Mouse (Mus musculus) bone marrow macrophage, adult 2 months (primary cell): ENCODE results near the gene Cadps.

Source experiments
- CTCF ChIP-seq: IDR thresholded peaks from 2 replicates; pipeline ENCODE4 v1.5.1; 2012; ENCODE audit warnings: low read depth, mild to moderate bottlenecking, low read length, moderate library complexity
- POLR2A ChIP-seq: IDR thresholded peaks from 2 replicates; pipeline ENCODE4 v1.6.1; 2012; ENCODE audit warnings: mild to moderate bottlenecking, low read depth, low read length, borderline replicate concordance

GRCm38 (mm10) chr14:12348089-12348488, 474.8 kb downstream of the Cadps start, which contains the start of gene Fezf2:
- no peak for TF ChIP-seq CTCF
- no peak for TF ChIP-seq POLR2A
